Mouse (Mus musculus): ENCODE data around the gene Gm17067.
"Not testable (repeated sequence)": the region's sequence is repeated elsewhere in the genome, so short reads cannot be mapped to it uniquely, and the experiment has no call there.

The Gm17067 gene

DNA sequence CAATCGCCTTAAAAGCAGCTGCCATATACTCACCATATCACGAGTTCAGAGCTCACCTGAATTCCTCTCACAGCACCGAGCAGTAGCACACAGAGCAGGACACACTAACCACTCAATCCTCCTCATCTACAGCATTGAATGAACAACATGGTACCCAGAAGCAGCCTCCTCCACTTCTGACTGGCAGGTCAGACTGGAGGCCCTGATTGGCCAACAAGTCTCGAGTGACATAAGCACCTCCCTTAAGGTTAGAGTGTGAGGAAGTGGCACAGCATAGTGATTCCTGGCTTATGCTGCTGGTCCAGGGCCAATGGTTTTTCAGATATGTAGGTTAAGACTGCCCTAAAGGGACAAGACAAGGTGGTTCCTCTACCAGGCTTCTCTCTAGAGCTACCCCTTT is at the start of gene Gm17067:
TSS of gene Gm17067 (minus strand) at position 101 of the 400 bp plus-strand sequence.
- DNase-seq (ENCODE audit: extremely low spot score), result not testable (repeated sequence)

DNA sequence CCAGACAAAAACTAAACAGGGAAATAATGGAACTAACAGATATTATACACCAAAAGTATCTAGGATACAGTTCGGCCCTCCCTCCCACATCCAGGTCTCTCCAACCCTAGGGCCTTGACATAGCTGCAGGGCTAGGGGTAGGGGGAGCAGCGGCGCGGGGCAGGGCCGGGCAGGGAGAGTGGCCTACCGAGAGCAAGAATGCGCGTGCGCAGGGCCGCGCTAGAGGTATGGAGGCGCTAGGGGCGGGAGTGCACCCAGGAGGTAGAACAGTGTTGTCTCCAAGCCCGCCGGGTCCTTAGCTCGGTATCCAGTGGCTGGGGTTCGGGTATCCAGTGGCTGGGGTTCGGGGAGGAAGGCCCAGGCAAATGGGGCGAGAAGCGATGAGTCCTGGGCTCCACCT is 23.0 kb upstream of the Gm17067 start:
- no peak for DNase-seq (ENCODE audit: extremely low spot score)

DNA sequence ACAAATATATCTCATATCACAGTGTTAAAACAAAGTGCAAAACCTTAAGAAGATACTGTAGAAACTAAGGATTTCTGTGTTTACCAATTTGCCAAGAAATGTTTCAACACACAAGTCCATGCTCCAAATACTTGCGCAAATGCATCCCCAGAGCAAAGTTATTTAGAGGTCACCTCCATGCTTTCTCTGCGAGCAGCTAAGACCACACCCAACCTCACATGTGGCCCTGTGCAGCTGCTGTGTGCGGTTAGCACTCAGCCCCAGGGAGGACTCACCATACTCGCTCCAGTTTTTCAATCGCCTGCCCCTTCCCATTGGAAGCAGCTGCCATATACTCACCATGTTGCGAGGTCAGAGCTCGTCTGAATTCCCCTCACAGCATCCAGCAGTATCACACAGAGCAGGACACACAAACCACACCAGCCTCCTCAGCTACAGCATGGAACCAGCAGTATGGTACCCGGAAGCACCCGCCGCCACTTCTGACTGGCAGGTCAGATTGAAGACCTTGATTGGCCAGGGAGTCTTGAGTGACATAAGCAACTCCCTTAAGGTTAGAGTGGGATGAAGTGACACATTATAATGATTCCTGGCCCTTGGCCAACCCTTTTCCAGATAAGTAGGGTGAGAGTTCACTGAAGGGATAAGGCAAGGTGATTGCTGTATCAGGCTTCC is 11.9 kb upstream of the Gm17067 start:
- DNase-seq (ENCODE audit: extremely low spot score), result no peak

DNA sequence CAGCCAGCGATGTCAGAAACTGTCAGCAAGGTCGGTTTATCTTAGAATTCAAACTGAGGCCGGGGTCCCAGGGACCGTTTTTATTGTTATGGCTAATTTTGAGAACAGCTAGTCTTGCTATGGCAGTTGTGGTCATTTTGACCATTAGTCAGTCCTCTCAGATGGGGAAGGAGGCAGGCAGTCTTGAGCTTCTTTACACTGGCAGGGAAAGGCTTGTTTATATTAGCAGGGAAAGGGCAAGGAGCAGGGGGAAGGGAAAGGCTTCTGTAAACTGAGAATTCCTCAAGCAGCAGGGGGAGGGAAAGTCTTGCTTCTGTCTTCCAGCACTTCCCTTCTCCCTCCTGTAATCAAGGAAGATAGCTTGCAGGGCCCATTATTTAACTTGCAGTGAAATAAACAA is 33.6 kb downstream of the Gm17067 start:
- peak; percentile 17 for DNase-seq (ENCODE audit: extremely low spot score)

DNA sequence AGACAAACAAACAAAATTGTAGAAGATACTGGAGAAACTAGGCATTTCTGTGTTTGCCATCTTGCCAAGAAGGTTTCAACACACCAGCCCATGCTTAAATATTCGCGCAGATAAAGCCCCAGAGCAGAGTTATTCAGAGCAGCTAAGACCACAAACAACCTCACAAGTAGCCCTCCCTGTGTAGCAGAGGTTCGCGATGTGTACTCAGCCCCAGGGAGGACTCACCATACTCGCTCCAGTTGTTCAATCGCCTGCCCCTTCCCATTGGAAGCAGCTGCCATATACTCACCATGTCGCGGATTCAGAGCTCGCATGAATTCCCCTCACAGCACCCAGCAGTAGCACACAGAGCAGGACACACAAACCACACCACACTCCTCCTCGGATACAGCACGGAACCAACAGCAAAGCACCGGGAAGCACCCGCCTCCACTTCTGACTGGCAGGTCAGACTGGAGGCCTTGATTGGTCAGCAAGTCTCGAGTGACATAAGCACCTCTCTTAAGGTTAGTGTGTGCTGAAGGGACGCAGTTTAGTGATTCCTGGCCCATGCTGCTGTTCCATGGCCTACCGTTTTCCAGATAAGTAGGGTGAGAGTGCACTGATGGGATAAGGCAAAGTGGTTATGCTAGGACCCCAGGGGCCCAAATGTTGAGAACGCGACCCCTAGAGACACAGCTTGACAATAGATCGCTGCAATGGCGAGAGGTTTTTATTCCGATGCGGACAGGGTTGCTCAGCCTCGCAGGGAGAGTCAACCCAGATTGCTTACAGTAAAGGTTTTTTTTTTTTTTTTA is 34.3 kb downstream of the Gm17067 start, which contains the start of gene Zfp975:
TSS of gene Zfp975 (minus strand) at position 381 of the 797 bp plus-strand sequence.
- peak; percentile 80 for DNase-seq (ENCODE audit: extremely low spot score)

DNA sequence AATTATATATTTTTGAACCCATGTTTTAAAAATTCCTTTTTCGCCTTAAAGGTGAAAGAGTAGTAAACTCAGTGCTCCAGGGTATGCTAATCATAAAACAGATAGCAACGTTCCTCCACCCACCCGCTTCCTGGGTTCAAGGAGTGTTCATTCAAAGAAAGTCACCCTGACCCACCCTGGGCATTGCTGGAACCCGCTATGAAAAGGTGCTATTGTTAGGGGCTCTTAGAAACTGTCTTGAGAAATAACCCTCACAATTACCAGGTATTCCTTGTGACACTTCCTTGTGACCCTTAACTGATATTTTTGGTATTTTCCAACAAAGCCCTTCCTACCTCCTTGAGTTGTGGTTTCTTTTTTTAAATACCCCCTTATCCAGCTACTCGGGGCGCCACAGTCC is 46.7 kb downstream of the Gm17067 start:
- DNase-seq (ENCODE audit: extremely low spot score), result not testable (repeated sequence)

DNA sequence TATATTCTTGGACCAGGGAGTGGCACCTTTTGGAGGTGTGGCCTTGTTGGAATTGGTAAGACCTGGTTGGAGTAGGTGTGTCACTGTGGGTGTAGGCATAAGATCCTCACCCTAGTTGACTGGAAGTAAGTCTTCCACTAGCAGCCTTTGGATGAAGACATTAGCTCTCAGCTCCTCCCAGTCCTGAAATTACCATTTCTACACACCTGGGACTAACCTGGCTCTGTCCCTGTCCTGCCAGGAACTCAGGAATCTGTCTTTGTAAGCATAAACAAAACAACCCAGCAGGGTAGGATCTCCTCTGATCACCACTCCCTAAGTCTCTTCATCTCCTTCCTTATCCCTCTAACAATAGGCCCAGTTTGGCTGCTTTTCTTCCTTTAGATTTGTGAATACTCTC is 47.2 kb downstream of the Gm17067 start:
- not testable (repeated sequence) for DNase-seq (ENCODE audit: extremely low spot score)

DNA sequence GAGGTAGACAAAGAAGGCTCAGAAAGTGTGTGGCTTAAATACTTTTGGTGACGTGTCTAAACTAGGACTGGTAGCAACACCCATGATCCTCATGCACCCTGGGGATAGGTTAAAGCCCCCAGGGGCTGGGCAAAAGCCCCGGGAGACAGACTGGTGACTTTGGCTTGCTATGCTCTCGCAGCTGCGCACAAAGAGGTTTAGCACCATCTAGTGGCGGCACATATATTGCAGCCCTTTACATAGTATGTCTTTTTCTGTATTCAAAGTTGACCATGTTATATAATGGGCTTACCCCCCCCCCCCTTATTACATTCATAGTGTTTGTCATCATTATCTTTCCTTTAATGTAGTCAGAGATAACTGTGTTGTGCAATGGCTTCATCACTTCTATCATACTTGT is 66.7 kb downstream of the Gm17067 start:
- not testable (repeated sequence) for DNase-seq (ENCODE audit: extremely low spot score)

Data from embryo, embryonic 9.5 days (tissue).